Mouse (Mus musculus) mouse trophoblast stem cell (cell line): Measurements from ENCODE around the gene Arpc2.

Experiments
- in situ Hi-C, 2 experiments: fragments of 300-500 bp; cut with MseI, MboI; formaldehyde crosslinking; loops; 2 replicates in 1 of 2; 3 replicates in 1 of 2; pipeline ENCODE4 v1.15.1; 2025

Arpc2 gene

DNA sequence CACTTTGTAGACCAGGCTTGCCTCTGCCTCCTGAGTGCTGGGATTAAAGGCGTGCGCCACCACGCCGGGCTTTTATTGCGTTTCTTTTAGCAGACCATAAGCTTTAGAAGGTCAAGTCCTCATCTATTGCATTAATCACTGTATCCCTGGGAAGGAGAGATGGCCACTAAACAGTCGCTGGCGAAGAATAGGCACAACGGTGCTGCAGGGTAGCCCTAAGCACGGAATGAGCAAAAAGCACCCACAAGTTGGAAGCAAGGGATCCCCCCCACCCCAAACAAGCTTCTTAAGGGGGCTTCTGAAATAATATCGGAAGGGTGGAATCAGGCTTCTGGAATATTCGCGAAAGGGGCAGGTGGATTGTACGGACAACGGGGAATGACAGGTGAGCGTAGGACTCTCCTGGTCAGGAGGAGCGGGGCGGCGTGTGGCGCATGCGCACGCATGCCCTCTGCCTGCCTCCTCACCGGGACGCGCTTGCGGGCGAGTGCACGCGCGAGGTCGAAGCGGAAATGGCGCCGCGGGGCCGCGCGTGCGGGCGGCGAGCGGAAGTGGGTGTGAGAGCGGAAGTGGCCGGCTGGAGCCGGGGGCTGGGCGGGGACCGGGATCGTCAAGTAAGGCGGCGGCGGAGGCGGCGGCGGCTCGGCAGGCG is at the start of gene Arpc2:
Gene Arpc2, plus strand, starts transcription at position 147 of the 652 bp plus-strand sequence.
- in situ Hi-C loops: no loop called here

- in situ Hi-C loops: no loop called here
Observed at GRCm38 (mm10) chr1:74190471-74190870, 45.4 kb upstream of the Arpc2 start.

DNA sequence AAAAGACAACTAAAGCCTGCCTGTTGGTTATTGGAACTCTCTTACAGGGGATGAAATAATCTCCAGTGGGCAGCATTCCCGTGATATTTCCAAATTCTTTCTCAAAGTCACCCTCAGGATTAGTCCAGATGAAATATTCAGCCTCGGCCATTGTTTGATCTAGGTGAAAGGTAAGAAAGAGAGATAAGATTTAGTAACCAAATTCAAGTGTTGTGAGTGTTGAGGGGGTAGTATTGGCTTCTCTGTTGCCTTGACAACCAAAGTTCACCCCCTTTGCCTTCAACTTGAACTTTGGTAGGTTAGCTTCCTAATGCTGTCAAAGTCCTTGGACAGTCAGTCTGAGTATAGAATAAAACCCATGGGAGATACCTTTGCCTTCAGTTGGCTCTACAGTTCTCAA is 43.2 kb upstream of the Arpc2 start:
- in situ Hi-C loops: no loop called here

DNA sequence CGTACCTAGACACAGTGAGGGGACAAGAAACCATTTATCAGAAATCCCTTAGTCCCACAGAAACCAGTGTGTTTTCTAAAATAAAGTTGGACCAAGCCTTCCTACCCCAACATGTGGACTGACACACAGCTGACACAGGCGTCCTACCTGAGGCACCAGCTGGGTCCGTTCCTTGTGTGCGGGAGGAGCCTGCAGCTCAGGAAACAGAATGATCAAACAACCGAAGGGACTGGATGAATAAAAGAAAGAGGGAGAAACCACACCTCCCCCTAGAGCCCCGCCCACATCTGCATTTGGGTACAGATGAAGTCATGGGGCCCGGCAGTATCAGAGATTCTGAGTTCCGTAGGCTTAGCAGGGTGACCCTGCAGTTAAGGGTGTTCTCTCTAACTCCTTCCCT is 41.4 kb upstream of the Arpc2 start, which contains the start of gene Cxcr1:
Gene Cxcr1, minus strand, starts transcription at position 187 of the 400 bp plus-strand sequence.
- in situ Hi-C loops: no loop called here

DNA sequence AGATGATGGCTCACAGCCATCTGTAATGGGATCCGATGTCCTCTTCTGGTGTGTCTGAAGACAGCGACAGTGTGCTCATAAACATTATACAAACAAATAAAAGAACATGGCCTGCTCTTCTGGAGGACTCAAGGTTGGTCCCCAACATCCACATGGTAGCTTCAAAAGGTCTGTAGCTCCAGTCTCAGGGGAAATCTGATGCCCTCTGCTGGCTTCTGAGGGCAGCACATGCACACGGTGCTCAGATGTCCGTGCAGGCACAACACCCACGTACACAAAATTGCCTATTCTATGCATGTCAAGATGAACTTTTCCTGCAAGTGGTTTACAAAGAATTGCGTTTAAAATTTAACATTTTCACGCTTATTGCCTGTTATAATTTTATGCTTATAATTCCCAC is 39.9 kb upstream of the Arpc2 start:
- in situ Hi-C loops: no loop called here

DNA sequence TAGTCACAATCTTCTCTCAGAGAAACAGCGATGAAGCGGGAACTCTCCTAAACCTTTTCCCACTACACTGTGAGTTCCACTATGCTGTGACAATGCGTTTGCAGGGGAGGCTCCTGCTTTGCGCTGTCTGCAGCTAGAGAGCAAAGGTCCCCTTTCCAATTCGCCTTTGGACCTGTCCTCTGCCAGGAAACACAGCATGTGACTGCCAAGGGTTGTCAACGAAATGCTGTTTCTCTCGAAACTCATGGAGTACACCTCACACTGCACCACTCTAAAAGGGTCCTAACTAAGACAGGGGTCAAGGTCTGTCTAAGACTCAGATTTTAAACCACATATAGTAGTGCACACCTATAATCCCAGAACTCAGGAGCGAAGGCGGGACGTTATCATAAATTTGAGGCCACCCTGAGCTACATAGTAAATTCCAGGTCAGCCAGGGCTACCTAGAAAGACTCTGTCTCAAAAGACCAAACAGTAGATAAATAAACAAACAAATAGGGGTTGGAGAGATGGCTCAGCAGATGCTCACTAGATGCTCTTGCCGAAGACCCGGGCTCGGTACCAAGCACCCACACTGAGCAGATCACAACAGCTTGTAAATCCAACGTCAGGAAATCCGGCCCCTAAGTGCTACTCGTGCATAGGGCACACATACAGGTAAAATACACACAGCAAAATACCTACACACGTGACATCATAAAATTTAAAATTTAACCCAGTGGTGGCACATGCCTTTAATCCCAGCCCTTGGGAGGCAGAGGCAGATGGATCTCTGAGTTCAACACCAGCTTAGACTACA is 39.1 kb upstream of the Arpc2 start:
- in situ Hi-C loops: no loop called here

DNA sequence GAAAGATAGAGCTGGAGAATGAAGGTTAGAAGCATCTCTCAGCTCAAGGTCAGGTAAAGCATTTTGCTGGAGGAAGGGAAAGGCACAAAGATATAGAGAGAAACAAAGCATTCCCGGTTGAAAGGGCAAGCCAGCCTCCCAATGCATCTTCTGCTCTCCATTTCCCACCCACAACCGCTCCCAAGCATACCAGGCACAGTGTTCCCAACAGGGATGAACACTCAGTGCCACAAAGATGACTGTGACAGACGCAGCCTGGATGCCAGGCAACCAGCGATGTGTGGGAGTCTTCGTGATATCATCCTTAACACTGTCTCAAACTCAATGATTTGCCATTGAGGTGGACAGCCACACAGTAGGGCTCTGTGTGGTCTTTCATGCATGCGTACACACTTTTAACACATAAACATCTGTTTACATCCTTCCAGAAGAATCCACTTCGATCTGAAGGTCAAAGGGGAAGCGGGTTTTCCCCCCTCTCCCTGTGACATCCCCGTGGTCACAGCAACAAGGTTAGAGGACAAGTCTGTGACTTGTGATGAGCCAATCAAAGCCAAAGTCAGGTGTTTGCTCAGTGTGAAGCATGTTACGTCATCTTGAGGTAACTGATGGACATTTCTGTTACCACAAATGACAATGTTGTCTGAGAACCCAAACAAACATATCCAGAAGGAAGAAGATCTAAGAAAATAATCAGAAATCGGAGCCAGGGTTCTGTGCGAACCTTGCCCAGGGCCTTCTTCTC is 38.0 kb upstream of the Arpc2 start:
- in situ Hi-C loops: no loop called here

GRCm38 (mm10) chr1:74199046-74199445 is 36.8 kb upstream of the Arpc2 start:
- in situ Hi-C loops: no loop called here

GRCm38 (mm10) chr1:74201048-74201844 is 34.6 kb upstream of the Arpc2 start:
- in situ Hi-C loops: loop anchor here in 1 of 2 experiments (10.0 kb wide), 1 partner anchor 164 kb away; the partner anchor contains the start of gene Catip

DNA sequence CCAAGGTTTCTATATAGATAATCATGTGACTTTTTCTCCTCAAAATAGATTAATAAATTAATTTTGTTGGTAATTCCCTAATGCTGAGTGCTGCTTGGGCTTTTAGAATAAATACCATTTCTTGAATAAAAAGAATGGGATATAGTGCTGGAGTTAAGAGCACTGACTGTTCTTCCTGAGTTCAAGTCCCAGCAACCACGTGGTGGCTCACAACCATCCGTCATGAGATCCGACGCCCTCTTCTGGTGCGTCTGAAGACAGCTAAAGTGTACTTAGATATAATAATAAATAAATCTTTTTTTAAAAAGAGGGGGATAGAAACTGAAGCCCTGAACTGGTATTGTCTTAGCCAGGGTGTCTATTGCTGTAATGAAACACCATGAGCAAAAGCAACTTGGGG is 32.4 kb upstream of the Arpc2 start:
- in situ Hi-C loops: loop anchor here in 1 of 2 experiments (10.0 kb wide), 1 partner anchor 161 kb away; the partner anchor contains the start of gene Catip

DNA sequence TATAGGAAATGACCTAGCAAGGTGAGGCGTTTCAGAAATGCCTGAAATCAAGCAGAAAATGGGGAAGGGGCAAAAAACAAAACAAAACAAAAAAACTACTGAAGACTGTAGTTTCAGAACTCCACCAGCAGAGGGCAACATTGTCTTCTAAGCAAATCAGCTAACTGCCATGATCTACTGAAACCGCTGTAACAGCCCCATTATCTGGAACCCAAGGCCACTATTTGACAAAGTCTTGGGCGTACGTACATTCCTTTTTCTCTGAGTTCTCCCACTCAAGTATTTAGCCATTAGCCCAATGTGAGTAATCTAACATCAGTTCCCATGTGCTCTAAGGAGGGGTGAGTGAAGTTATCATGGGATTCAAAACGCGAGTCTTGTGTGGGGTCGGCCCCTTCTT is 30.0 kb upstream of the Arpc2 start:
- in situ Hi-C loops: loop anchor here in 1 of 2 experiments (5.0 to 10.0 kb wide), 2 partner anchors 56 to 159 kb away; partner anchors contain the start of gene Catip

DNA sequence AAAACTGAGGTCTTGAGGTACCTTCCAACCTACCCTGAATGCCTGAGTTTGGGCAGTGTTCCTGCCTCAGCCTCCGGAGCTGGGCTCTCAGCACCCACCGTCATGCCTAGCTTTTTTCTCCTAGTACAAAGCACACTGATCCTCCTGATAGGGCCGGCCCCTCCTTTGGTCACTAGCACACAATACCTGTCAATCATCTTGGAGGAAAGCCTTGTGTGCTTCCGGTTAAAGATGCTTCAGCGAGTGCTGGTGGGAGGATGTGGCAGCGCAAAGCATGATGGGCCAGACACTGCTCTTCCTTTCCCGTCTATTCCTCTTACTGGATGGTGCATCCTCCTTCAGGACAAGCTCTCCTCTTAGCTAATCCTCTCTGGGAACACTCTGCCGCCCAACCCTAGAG is 29.2 kb upstream of the Arpc2 start:
- in situ Hi-C loops: loop anchor here in 1 of 2 experiments (5.0 to 10.0 kb wide), 2 partner anchors 56 to 158 kb away; partner anchors contain the start of gene Catip

- in situ Hi-C loops: loop anchor here in 1 of 2 experiments (5.0 to 10.0 kb wide), 2 partner anchors 54 to 157 kb away; partner anchors contain the start of gene Catip
Observed at GRCm38 (mm10) chr1:74207906-74208305, 28.0 kb upstream of the Arpc2 start.

DNA sequence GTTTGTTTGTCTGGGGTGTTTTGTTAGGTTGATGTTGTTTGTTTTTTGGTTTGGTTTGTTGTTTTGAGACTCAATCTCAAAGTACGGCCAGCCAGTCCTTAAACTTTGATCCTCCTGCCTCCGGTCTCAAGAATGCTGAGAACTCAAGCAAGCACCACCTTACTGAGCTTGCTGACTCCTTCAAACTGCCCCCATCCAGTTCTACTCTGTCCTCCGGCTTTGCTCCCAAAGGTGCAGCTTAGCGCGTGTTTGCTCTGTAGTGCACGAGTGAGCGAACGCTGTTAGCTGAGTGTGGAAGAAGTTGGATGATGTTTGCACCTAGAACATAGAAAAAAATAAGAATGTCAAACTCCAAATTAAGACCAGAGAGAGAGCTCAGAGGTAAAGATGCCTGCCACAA is 26.9 kb upstream of the Arpc2 start:
- in situ Hi-C loops: loop anchor here in 1 of 2 experiments (5.0 to 10.0 kb wide), 2 partner anchors 53 to 156 kb away; partner anchors contain the start of gene Catip

DNA sequence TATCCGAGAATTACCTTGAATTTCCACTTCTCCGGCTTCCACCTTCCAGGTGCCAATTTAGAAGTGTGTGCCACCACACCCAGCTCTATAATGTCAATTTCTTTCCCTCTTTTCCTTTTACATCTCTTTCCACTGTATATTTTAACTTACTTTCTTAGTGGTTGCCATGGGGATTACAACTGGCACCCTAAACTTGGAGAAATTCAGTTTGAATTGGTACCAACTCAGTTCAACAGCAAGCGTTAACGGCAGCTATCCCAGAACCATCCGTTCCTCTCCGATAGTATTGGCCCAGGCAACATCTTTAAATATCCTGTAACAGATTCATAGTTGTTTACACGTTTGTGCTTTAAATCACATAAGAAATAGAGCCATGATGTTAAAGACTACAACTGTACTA is 16.0 kb upstream of the Arpc2 start:
- in situ Hi-C loops: no loop called here

DNA sequence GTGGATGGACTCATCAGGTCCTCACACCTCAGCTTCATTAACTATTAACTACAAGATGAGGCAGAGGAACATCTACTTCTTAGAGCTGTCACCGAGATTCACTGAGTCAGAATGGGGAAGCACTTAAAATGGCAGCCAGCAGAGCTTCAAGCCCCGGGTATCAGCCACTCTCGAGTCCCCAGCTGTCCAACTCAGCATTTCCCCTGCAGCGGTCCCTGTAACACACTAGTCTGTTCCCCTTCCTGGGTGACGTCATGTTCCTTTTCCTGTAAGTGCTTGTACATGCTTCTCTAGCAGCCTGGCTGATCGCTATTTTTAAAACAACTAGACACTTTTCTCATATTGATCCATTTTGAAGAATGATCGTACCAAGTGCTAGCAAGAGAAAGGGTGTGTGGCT is 8.6 kb upstream of the Arpc2 start:
- in situ Hi-C loops: no loop called here

- in situ Hi-C loops: no loop called here
Observed at GRCm38 (mm10) chr1:74229942-74230341, 5.9 kb upstream of the Arpc2 start.

- in situ Hi-C loops: no loop called here
Observed at GRCm38 (mm10) chr1:74230992-74231391, 4.9 kb upstream of the Arpc2 start.

DNA sequence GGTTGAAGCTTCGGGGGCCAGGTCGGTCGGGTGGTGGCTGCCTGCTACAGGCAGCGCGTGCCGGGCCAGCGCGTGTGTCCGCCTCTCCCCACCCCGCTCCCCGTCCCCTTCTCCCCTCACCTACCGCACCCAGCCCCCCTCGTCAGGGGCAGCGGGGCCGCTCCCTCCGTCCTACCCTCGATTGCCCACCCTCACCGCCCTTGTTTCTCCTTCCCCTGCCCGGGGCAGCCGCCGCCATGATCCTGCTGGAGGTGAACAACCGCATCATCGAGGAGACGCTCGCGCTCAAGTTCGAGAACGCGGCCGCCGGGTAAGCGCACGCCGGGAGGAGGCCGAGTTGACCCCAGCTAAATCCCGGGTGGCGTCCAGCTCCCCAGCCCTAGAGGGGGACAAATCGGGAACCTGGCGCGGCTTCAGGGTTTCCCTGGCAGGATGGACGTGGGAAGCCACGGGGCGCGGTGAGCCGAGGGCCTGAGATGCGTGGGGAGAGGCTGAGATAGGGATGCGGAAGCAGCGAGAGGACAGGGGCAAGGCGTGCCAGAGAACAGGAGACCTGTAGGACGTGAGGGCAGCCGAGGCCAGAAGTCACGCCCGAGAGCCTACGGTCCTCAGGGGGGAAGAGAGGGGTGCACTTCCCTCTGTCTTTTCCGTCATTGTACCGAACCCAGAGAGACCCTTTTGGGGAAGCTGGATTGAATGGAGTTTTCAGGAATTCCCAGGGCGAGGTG is 870 bp downstream of the Arpc2 start:
- in situ Hi-C loops: no loop called here

- in situ Hi-C loops: no loop called here
Observed at GRCm38 (mm10) chr1:74237671-74238070, 1.8 kb downstream of the Arpc2 start.
